Mouse (Mus musculus) neural tube, embryonic 10.5 days (tissue): ENCODE measurements around the gene Olfr769.
"Not testable (repeated sequence)": the region's sequence is repeated elsewhere in the genome, so short reads cannot be mapped to it uniquely, and the experiment has no call there.

Experiments
- DNase-seq: peaks from one replicate; pipeline ENCODE4 v3.0.0-alpha.2; 2017; ENCODE audit warnings: low spot score; ENCODE audit errors: extremely low spot score

Gene Olfr769

DNA sequence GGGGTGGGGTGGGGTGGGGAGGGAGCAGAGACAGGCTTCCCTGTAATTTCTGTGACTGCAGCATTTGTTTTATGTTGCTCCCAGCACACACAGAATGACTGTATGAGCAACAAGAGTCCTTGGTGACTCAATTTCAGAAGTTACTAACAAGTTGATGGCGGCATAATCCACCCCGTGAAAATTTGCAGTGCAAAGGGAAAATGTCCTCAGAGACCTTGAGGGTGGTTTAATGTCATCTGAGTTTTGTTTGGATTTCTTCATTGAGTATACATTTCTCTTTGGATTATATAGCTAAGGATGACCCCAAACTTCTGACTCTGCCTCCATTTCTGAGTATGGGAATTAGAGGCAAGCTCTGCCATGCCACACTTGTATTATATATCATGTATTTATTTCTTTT, at the start of gene Olfr769:
TSS of gene Olfr769 (minus strand) at position 101 of the 400 bp plus-strand sequence.
- no peak for DNase-seq

DNA sequence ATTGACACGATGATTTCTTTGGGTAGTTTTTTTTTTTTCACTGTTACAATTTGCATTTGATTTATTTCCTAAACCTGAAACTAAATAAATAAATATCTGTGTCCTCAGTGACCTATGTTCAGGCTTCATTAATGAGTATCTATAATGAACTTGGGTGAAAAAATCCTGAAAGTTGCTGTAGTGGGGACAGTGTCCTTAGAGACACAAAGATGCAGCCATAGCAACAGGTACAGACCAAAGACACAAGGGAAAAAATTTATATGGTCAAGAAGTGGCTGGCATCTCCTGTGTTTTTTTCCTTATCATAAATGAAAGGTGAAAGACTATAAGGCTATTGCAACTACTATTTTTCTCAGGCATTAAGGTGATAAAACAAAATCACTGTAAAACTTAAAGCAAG, 47.0 kb upstream of the Olfr769 start, which contains the start of gene Olfr771:
TSS of gene Olfr771 (minus strand) at position 101 of the 400 bp plus-strand sequence.
- no peak for DNase-seq

DNA sequence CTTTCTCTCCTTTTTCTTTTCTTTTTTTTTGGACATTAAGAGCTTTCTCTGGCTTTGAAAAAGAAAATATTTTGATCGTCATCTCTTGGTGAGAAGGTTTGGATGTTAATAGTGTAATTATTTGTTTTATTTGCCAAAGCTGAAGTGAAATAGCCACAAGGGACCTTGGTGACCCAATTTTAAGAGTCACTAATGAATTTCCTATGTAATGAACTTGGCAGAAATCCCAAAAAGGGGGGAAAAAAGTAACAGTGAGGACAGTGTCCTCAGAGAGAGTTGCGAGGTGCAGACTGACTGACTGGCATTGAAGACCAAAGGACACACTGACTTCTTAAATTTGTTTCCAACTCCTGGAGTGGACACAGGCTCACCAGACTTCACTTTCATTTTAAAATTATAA, 21.2 kb upstream of the Olfr769 start, which contains the start of gene Olfr770:
TSS of gene Olfr770 (minus strand) at position 101 of the 400 bp plus-strand sequence.
- no peak for DNase-seq

DNA sequence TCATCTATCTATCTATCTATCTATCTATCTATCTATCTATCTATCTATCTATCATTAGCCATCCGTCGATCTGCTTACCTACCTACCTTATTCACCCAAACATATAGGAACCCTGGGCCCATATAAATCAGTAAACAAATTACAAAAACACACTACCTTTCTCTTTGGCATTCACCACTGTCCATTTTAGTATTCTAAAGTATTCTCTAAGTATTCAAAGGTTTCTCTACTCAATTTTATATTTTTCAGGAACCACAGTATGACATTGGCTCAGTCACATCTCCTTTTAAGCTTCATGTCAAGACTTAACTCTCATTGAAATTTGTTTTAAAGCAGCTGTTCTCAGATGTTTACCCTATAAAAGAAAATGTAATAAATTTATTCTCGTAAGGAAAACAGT, 2.5 kb downstream of the Olfr769 start:
- no peak for DNase-seq

DNA sequence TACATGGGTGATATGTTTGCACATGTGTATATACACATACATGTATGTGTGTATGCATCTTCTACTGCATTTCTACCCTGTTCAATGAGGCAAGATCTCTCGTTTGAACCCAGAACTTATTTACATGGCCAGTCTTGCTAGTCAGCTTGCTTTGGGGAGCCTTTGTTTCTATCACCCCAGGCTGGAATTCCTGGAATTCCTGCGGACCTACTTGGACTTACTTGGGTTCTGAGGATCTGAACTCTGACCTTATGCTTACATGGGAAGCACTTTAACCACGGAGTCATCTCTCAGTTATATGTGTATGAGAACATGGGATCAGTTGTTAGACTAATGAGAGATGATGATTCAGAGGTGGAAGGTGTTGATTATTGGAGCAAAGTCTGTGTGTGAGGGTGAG, 16.4 kb downstream of the Olfr769 start:
- DNase-seq: no peak

DNA sequence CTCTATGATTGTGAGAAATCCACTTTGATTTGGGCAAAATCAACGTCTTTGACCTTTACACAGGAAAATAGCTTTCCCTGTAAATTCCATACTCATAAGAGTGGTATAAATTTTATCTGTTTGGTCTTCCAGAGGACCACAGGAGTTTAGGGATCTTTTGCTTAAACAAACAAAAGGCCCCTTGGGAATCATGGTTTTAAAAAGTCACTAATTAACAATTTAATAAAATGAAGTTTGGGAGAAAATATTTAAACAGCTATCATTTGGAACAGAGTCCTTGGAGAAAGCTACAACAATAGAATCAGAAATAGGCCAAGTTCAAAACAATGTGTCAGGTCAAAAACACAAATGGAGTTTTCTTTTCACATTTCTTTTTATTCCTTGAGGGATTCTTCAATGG, 18.4 kb downstream of the Olfr769 start, which contains the start of gene Olfr768:
TSS of gene Olfr768 (minus strand) at position 101 of the 400 bp plus-strand sequence.
- DNase-seq: no peak

DNA sequence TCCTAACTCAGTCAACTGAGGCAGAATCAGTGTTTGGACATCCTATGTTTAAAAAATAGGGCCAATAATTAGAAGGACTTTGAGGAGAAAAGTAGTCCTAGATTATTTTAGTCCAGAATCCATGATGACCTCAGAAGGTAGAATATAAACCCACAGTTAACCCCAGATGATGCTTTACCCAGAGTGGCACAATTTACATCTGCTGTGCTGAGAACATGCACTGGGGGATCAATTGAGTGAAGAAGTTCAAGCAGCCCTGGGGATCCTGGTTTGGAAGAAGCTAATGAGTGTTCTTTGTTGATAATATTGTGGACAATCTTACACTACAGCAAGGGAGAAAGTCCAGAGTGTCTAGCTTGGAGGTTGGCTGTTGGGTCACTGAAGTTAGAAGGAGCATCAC, 34.9 kb downstream of the Olfr769 start, which contains the start of gene Olfr767:
TSS of gene Olfr767 (minus strand) at position 101 of the 400 bp plus-strand sequence.
- DNase-seq: not testable (repeated sequence)

DNA sequence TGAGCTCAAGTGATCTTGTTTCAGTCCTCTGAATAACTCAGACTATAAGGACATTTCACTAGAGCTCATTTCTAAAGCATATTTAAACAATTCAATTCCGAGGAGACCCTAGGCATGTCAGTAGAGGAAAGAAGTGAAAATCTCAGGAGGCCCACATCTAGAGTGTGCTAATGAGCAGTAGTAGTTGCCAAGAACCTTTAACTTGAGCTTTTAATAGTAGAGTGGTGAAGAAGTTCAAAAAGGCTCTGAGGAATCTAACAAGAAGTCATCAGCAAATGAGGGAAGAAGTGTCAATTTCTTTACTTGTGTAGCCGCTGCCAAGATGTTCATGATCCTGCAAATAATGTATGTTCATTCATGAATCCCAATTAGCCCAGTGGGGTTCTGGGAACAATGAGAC, 48.8 kb downstream of the Olfr769 start, which contains the start of gene Olfr766-ps1:
TSS of gene Olfr766-ps1 (minus strand) at position 101 of the 400 bp plus-strand sequence.
- no peak for DNase-seq
